Mouse (Mus musculus) erythroblast, embryonic 14.5 days (primary cell): ENCODE data around the gene Xrcc1.

Experiments
- GATA1 ChIP-seq: IDR thresholded peaks from 2 replicates; pipeline ENCODE4 v1.6.1; 2012; ENCODE audit warnings: low read length, inconsistent platforms, mixed read lengths
- TAL1 ChIP-seq: IDR thresholded peaks from 3 replicates; pipeline ENCODE4 v1.6.1; 2012; ENCODE audit warnings: low read length, inconsistent platforms, mixed read lengths

GRCm38 (mm10) chr7:24531211-24531971 lies 14.7 kb upstream of the Xrcc1 start:
- TF ChIP-seq TAL1 (no peak), GATA1 (no peak)
